Mouse (Mus musculus) urinary bladder, postnatal 25 days (tissue): Measurements from ENCODE around the gene Gng7.
A peak's percentile ranks its signal among the peaks of the same experiment; 100 is the strongest.
"Not testable (repeated sequence)": the region's sequence is repeated elsewhere in the genome, so short reads cannot be mapped to it uniquely, and the experiment has no call there.

ENCODE experiments used
- DNase-seq: peaks from one replicate; pipeline ENCODE4 v3.0.0; 2022; ENCODE audit warnings: low spot score

Gng7 gene

DNA sequence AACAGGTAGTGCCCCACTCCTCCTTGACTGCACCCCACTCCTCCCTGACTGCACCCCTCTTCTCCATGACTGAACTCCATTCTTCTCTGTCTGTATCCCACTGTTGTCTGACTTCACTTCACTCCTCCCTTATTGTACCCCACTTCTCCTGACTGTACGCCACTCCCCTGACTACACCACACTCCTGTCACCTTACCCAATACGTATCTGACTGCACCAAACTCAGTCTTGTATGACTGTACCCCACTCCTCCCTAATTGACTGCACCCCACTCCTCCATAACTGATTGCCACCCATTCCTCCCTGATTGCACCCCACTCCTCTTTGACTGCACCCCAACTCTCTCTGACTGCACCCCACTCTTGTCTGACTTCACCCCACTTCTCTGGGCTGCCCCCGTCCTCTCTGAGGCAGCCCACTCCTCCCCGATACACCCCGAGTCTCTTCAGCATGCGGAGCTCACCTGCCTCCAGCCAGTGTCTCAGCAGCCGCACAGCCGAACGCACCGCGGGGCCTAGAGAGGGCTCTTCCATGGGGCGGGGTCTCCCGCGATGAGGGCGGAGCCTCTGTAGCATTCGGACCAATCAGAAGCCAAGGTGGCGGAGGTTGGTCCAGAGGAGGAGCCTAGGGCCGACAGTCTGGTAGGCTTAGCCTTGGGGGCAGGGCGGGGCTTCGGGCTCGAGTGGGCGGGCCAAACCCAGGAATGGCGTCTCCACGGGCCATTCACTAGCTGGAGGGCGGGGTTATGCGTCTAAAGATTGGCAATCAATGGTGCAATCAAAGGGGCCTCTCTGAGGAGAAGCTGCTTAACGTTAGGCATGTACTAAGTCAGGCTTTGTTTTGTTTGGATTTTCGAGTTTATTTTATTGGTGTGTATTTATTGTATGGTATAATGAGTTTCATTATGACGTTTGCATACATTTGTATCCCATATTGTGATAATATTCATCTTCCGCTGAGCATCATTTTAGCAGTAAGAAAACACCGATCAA, at the start of gene Gng7:
TSS of gene Gng7 (minus strand) at position 553 of the 992 bp plus-strand sequence.
- DNase-seq = peak; percentile 87

DNA sequence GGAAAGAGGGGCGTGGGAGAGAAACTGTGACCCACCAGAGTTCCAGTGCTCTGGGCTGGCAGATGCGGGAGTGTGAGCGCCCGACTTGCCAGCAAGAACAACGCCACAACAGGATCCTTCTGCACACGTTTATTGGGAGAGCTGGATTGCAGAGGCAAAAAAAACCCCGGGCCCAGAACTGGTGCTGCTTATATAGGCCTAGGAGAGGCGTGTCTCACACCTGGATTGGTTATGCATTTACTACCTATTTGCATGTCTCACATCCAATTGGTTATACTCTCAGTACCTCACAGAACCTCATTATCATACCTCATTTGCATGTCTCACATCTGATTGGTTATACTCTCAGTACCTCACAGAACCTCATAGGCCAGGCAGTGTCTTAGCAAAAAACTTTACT, 49.8 kb upstream of the Gng7 start:
- DNase-seq = not testable (repeated sequence)

DNA sequence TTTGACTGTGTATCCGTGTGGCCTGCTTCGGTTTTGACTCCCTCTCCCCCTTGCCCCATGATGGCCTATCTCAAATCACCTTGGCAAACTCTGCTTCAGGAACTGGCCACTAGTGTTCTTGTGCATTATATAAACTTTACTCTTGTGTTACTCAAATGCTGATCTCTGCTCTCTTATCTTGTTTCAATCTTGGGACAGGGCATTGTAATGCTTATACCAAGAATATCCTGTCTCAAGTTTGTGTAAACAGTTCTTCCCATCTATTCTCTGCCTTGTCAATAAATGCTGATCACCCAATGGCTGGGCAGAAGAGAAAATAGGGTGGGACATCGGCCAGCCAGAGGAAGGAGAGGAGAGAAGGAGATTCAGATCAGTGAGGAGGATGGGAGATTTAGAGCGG, 48.0 kb upstream of the Gng7 start:
- no peak for DNase-seq

- DNase-seq = peak; percentile 98
Measured at GRCm38 (mm10) chr10:81059603-81060543, 45.1 kb upstream of the Gng7 start, which contains the start of gene Sgta. Gene Sgta, minus strand, starts transcription at chr10:81060181.

DNA sequence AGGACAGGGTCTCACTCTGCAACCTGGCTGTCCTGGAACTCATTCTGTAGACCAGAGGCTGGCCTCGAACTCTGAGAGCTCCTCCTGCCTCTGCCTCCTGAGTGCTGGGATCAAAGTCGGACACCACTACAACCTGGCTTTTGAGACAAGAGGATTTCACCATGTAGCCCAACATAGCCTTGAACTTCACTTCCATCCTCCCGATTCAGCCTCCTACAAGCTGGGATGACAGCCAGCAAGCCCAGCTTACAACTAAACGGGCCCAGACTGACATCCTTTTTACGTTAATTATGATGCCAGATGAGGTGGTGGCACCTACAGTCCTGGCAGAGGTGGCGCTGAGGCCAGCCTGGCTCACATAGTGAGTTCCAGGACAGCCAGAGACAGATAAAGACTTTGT, 44.2 kb upstream of the Gng7 start:
- DNase-seq = no peak

DNA sequence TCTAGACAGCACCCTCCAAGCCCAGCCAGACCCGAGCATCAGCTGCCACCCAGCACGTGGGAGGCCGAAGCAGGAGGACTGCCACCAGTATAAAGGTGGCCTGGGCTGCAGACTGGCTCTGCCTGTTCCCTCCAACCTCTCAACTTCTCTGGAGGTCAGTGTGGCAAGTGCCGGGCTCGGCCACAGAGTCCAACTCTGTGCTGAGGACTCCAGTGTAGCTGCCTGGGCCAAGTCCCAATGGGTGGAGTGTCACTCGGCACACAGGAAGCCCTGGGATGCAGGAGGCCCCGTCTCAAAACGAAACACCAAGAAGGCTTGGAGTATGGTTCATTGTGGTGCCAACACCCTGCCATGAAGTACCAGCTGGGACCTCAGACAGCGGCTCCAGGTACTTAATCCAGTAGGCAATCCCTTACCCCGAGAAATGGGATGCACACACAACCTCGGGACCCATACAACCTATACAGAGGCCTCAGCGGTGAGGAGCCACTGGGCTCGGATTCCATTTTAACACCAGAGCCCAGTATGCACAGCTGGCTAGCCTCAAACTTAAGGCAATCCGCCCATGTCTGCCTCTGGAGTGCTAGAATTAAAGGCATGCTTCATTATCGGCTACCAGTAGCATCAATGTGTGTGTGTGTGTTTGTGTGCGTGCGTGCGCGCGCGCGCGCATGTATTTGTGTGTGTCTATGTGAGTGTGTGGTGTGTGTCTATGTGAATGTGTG, 42.8 kb upstream of the Gng7 start:
- no peak for DNase-seq

GRCm38 (mm10) chr10:81055802-81056340, 41.1 kb upstream of the Gng7 start:
- not testable (repeated sequence) for DNase-seq

GRCm38 (mm10) chr10:81055169-81055568, 40.4 kb upstream of the Gng7 start:
- DNase-seq = no peak

GRCm38 (mm10) chr10:81052577-81052976, 37.8 kb upstream of the Gng7 start:
- DNase-seq = no peak

DNA sequence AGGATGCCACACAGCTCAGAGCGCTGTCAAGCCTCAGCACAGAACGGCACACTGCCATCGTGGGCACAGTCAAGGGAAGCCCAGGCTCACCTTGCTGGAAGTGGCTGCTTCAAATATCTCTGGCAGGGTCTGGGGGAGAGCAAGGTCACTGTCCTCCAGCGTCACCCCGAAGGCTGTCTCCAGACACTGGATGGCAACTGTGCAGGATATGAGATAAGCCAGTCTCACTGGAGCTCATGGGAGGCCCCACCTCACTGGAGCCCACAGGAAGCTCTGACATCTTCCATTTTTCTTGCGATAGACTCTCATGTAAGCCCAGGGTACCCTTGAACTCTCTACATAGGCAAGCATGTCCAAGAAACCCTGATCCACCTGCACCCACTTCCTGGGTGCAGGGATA, 36.4 kb upstream of the Gng7 start:
- no peak for DNase-seq

GRCm38 (mm10) chr10:81050645-81051044, 35.9 kb upstream of the Gng7 start:
- DNase-seq = no peak

- not testable (repeated sequence) for DNase-seq
Measured at GRCm38 (mm10) chr10:81045246-81045645, 30.5 kb upstream of the Gng7 start.

DNA sequence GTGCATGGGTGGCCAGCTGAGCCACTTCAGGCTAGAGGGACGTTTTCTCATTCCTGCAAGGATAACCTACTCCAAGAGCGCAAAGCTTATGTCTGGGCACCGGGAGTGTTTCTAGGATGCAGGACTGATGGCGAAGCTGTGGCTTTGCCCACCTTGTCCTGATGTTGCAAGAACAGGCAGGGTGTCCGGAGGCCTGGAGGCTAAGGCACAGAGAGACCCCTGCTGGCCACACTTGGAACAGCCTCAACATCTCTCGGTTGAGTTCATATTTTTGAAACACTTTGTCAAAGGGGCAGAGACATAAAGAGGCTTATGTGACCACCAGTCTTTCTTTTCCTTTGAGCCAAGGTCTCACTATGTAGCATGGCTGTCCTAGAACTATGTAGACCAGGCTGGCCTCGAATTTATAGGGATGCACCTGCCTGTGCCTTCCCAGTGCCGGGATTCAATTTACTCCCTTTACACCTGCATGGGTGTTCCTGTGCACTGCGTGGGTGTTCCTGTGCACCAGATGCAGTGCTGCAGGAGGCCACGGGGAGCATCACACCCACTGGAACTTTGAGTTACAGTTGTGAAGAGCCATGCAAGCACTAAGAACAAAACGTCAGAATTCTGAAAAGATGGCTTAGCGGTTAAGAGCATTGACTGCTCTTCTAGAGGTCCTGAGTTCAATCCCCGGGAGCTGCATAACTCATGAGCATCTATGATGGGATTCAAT, 26.9 kb upstream of the Gng7 start:
- DNase-seq = peak; percentile 64

GRCm38 (mm10) chr10:81036988-81037580, 22.3 kb upstream of the Gng7 start, which contains the start of gene Slc39a3:
Gene Slc39a3, minus strand, starts transcription at chr10:81037426.
- DNase-seq = peak; percentile 96

GRCm38 (mm10) chr10:81036251-81036650, 21.5 kb upstream of the Gng7 start:
- no peak for DNase-seq

- DNase-seq = no peak
Measured at GRCm38 (mm10) chr10:81033586-81033985, 18.8 kb upstream of the Gng7 start.

GRCm38 (mm10) chr10:81029031-81029430, 14.3 kb upstream of the Gng7 start:
- DNase-seq = no peak

DNA sequence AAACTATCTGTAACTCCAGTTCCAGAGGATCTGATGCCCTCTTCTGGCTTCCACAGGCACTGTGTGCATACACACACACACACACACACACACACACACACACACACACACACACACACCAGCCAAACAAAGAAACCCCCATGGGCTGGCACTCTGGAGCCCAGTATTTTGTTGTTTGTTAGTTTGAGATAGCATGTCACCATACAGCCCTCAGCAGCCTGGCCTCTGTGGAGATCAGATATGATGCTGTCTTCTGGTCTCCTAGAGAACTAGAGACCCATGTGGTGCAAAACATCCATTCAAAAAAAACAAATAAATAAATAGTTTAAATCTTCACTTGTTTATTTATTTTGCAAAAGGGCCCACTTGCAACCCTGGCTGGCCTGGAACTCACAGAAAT, 13.5 kb upstream of the Gng7 start:
- DNase-seq = no peak

DNA sequence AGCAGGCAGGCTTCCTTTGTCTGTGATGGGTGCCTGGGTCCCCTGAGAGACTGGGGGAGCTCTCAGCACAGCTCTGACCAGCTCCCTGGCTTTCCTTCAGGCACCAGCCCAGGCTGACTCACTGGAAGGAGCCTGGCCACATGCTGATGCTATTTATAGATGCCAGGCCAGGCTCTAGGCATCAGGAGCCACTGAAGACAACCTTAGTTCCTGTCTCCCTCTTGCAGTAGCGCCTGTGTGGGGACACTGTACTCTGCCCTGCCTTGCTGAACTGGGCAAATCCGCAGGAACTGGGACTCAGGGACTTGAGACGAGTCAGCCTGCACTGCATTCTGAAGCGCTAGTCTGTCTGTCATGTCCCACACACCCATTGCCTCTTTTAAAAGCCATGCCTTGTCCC, 12.6 kb upstream of the Gng7 start:
- no peak for DNase-seq

DNA sequence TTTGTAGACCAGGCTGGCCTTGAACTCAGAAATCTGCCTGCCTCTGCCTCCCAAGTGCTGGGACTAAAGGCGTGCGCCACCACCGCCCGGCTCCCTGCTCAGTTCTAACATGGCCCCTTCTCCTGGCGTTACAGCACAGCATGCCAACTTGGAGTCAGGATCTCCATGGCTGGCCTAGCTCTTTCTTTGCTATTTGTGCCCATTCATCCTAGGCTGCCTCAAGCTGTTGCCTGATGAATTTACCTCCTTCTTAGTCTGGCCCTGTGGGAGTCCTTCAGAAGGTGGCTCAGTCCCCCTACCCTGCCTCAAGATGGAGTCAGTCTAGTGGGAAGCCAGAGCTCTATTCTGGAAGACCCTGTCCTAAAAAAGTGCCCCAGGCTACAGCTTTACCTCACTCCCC, 12.1 kb upstream of the Gng7 start:
- DNase-seq = no peak
